Mouse (Mus musculus) CH12.LX (cell line): Measurements from ENCODE around the gene Nkx3-2. TPM values are rescaled to one million over a fixed set of nuclear protein-coding genes. Genes with fewer than 3 reads are reported as not detected.

Source experiments
- DNase-seq: peaks from one replicate; pipeline ENCODE4 v3.0.0-alpha.2; 2013; ENCODE audit errors: extremely low read depth
- H3K27ac ChIP-seq: 2 replicates; pipeline ENCODE4 v1.5.1; 2012; ENCODE audit warnings: low read depth, mild to moderate bottlenecking, control low read depth, moderate library complexity; ENCODE audit not compliant: insufficient read depth
- H3K27me3 ChIP-seq: replicated peaks from 2 replicates; pipeline ENCODE3; 2012; ENCODE audit warnings: inconsistent platforms
- H3K36me3 ChIP-seq, 2 experiments: replicated peaks in 1 of 2; 2 replicates each; pipeline versions ENCODE3 to v1.6.1; 2012; ENCODE audit warnings: inconsistent platforms in 1 of 2, low read length in 1 of 2, mild to moderate bottlenecking in 1 of 2, mixed read lengths in 1 of 2, moderate library complexity in 1 of 2; ENCODE audit not compliant: control insufficient read depth in 1 of 2, insufficient read depth in 1 of 2
- H3K4me1 ChIP-seq, 2 experiments: 2 replicates each; pipeline ENCODE4 v1.6.1; 2012; ENCODE audit warnings: inconsistent platforms in 1 of 2, moderate library complexity in 1 of 2; ENCODE audit not compliant: insufficient read depth in 2 of 2, control insufficient read depth in 1 of 2
- H3K4me2 ChIP-seq: 2 replicates; pipeline ENCODE4 v1.6.1; 2012; ENCODE audit warnings: low read depth, mild to moderate bottlenecking, control low read depth; ENCODE audit not compliant: poor library complexity, insufficient read depth, severe bottlenecking
- H3K4me3 ChIP-seq, 3 experiments: fragments of 150-350 bp in 1 of 3; sonication (generic) in 1 of 3; replicated peaks in 1 of 3; 2 replicates each; pipeline versions ENCODE3 to v1.5.1; 2011 to 2012; ENCODE audit warnings: low read depth in 2 of 3, low read length in 2 of 3, mild to moderate bottlenecking in 2 of 3, moderate library complexity in 2 of 3, control low read depth in 1 of 3, improper control_type of control experiment in 1 of 3, inconsistent platforms in 1 of 3, mixed read lengths in 1 of 3; ENCODE audit not compliant: poor library complexity in 1 of 3
- H3K79me2 ChIP-seq: replicated peaks from 2 replicates; pipeline ENCODE4 v1.6.1; 2012; ENCODE audit warnings: mild to moderate bottlenecking, moderate library complexity; ENCODE audit not compliant: control insufficient read depth, poor library complexity, insufficient read depth, severe bottlenecking; ENCODE audit errors: extremely low read depth
- H3K9ac ChIP-seq: 2 replicates; pipeline ENCODE4 v1.6.1; 2012; ENCODE audit warnings: low read depth, mild to moderate bottlenecking, control low read depth, moderate library complexity; ENCODE audit not compliant: insufficient read depth
- H3K9me3 ChIP-seq: replicated peaks from 2 replicates; pipeline ENCODE3; 2012; ENCODE audit warnings: low read length, inconsistent platforms, mixed read lengths
- CHD2 ChIP-seq: IDR thresholded peaks from 2 replicates; pipeline ENCODE4 v1.6.1; 2011; ENCODE audit warnings: low read length, improper control_type of control experiment
- CTCF ChIP-seq, 2 experiments: IDR thresholded peaks in 1 of 2; conservative IDR thresholded peaks in 1 of 2; 2 replicates each; pipeline ENCODE4 v1.5.1; 2011 to 2012; ENCODE audit warnings: low read depth in 2 of 2, low read length in 2 of 2, improper control_type of control experiment in 1 of 2, inconsistent platforms in 1 of 2, mild to moderate bottlenecking in 1 of 2, moderate library complexity in 1 of 2
- E2F4 ChIP-seq: IDR thresholded peaks from 2 replicates; pipeline ENCODE4 v1.6.1; 2011; ENCODE audit warnings: low read depth, low read length, improper control_type of control experiment; ENCODE audit not compliant: insufficient replicate concordance
- EP300 ChIP-seq: IDR thresholded peaks from 2 replicates; pipeline ENCODE4 v1.6.1; 2011; ENCODE audit warnings: low read length, improper control_type of control experiment
- GABPA ChIP-seq: IDR thresholded peaks from 2 replicates; pipeline ENCODE4 v1.6.1; 2012; ENCODE audit warnings: low read depth, low read length, improper control_type of control experiment, inconsistent platforms; ENCODE audit not compliant: insufficient replicate concordance
- IRF4 ChIP-seq: IDR thresholded peaks from 2 replicates; pipeline ENCODE4 v1.6.1; 2014; ENCODE audit warnings: low read depth, mild to moderate bottlenecking, inconsistent platforms, low read length, improper control_type of control experiment
- KAT2A ChIP-seq: IDR thresholded peaks from 2 replicates; pipeline ENCODE4 v1.6.1; 2012; ENCODE audit warnings: low read length, improper control_type of control experiment, inconsistent platforms; ENCODE audit not compliant: insufficient replicate concordance
- MAFK ChIP-seq: IDR thresholded peaks from 2 replicates; pipeline ENCODE4 v1.6.1; 2011; ENCODE audit warnings: low read length, improper control_type of control experiment; ENCODE audit not compliant: insufficient replicate concordance
- MXI1 ChIP-seq: IDR thresholded peaks from 2 replicates; pipeline ENCODE4 v1.6.1; 2011; ENCODE audit warnings: mild to moderate bottlenecking, low read depth, low read length, improper control_type of control experiment
- MYC ChIP-seq: IDR thresholded peaks from 2 replicates; pipeline ENCODE4 v1.6.1; 2011; ENCODE audit warnings: low read depth, mild to moderate bottlenecking, improper control_type of control experiment, low read length
- SIN3A ChIP-seq: IDR thresholded peaks from 2 replicates; pipeline ENCODE4 v1.6.1; 2012; ENCODE audit warnings: low read length, improper control_type of control experiment, inconsistent platforms
- SMC3 ChIP-seq: IDR thresholded peaks from 2 replicates; pipeline ENCODE4 v1.6.1; 2011; ENCODE audit warnings: low read depth, low read length, improper control_type of control experiment
- TCF12 ChIP-seq: IDR thresholded peaks from 2 replicates; pipeline ENCODE4 v1.6.1; 2014; ENCODE audit warnings: low read depth, mild to moderate bottlenecking, inconsistent platforms, low read length, improper control_type of control experiment
- USF2 ChIP-seq: conservative IDR thresholded peaks from 2 replicates; pipeline ENCODE4 v1.6.1; 2011; ENCODE audit warnings: low read depth, low read length, improper control_type of control experiment
- ZC3H11A ChIP-seq: IDR thresholded peaks from 2 replicates; pipeline ENCODE4 v1.6.1; 2012; ENCODE audit warnings: low read depth, mild to moderate bottlenecking, inconsistent platforms, low read length, improper control_type of control experiment
- dilution Hi-C: fragments of 300-500 bp; cut with MboI; formaldehyde crosslinking; loops from 2 replicates; pipeline ENCODE4 v1.14.3; 2020; ENCODE audit warnings: low sequenced_read_pairs; ENCODE audit not compliant: extremely low pct_unique_long_range_greater_than_20kb, extremely low pct_ligation_motif_present
- in situ Hi-C: fragments of 300-500 bp; cut with MboI; formaldehyde crosslinking; loops from 3 replicates; pipeline ENCODE4 v1.14.3; 2019; ENCODE audit warnings: low sequenced_read_pairs, low pct_ligation_motif_present, low pct_unique_long_range_greater_than_20kb, mixed read lengths
- polyA plus RNA-seq: library from polyadenylated mRNA; unstranded; fragments of >175 nt; gene quantifications from 2 replicates; pipeline ENCODE4 v1.2.1, GENCODE M21; 2012; ENCODE audit warnings: low read depth; ENCODE audit not compliant: insufficient read length
- total RNA-seq, 2 experiments: library from RNA; depleted of rRNA; stranded (reverse); fragments of 300-350 nt in 1 of 2; fragments of >200 nt in 1 of 2; gene quantifications; 2 replicates each; pipeline ENCODE4 v1.2.3; 2012 to 2014

Nkx3-2 gene
- total and polyA plus RNA-seq, 3 experiments = not detected

DNA sequence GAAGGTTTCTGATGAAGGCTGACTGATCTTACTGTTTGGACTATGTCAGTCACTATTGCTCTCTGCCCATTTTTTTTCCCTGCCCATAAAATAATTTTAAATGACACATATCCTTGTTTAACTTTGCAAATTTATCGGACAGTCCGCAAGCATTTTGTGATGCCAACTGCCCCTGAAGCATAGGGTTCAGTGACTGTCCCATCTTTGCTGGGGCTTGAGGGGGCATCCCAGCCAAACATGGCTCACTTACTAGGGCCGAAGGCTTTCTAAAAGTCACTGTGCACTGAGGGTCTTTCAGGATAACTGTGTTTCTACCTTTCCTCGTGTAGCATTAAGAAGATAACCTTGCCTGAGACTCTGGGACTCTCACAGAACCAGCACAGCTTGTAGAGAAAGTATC, 11.6 kb downstream of the Nkx3-2 start:
- in situ Hi-C loops = loop anchor here (25.0 kb wide), 1 partner anchor 615 kb away; no protein-coding TSS in a partner anchor

GRCm38 (mm10) chr5:41744898-41745780, 19.2 kb downstream of the Nkx3-2 start:
- dilution Hi-C loops (no loop called here), in situ Hi-C loops (no loop called here)
- Histone ChIP-seq H3K4me1 (peaks cover 4 to 11% of the 10 kb centered on the region in 2 experiments; a peak in 2 of 4 replicates), H3K79me2 (no peaks in the 10 kb centered on the region), H3K9me3 (peaks cover 1% of the 10 kb centered on the region), H3K27me3 (no peaks in the 10 kb centered on the region), H3K9ac (no peak overlapping the region), H3K4me2 (no peak overlapping the region), H3K4me3 (no peak overlapping the region), H3K36me3 (no peaks in the 10 kb centered on the region), H3K27ac (no peak overlapping the region)
- TF ChIP-seq SIN3A = no peak
- TF ChIP-seq KAT2A = no peak
- no peak for DNase-seq

More for the DNA sequence above, 11.6 kb downstream of the Nkx3-2 start:
- Histone ChIP-seq H3K4me3 (no peak overlapping the region), H3K4me2 (no peak overlapping the region), H3K9me3 (no peaks in the 10 kb centered on the region), H3K79me2 (no peaks in the 10 kb centered on the region), H3K4me1 (peaks cover 4 to 11% of the 10 kb centered on the region in 2 experiments; a peak in 2 of 4 replicates), H3K27ac (no peak overlapping the region), H3K27me3 (no peaks in the 10 kb centered on the region), H3K36me3 (no peaks in the 10 kb centered on the region), H3K9ac (no peak overlapping the region)
- DNase-seq = no peak
- dilution Hi-C loops = no loop called here
- TF ChIP-seq IRF4 (no peak), MAFK (no peak), GABPA (no peak), USF2 (no peak), MYC (no peak), MXI1 (no peak), SMC3 (no peak), TCF12 (no peak), EP300 (no peak), E2F4 (no peak)

- H3K4me1 ChIP-seq = peaks cover 4 to 11% of the 10 kb centered on the region in 2 experiments; a peak in 2 of 4 replicates
- peak in 1 of 2 experiments; percentile 28; a peak in 2 of 4 replicates for TF ChIP-seq CTCF (conservative IDR thresholded peaks at IDR 0.05 in 1 of 2, IDR thresholded peaks at IDR 0.05 in 1 of 2; ENCODE audit: low read depth in 2 of 2, low read length in 2 of 2)
- TF ChIP-seq USF2 = no peak
- TF ChIP-seq CHD2 = no peak
- no peak for TF ChIP-seq ZC3H11A
- H3K9ac ChIP-seq = no peak overlapping the region
- H3K36me3 ChIP-seq = no peaks in the 10 kb centered on the region
- H3K9me3 ChIP-seq = peaks cover 5% of the 10 kb centered on the region
- H3K27me3 ChIP-seq = no peaks in the 10 kb centered on the region
- no peak overlapping the region for H3K4me3 ChIP-seq
- no peaks in the 10 kb centered on the region for H3K79me2 ChIP-seq
- no peak for DNase-seq
- H3K27ac ChIP-seq = no peak overlapping the region
- H3K4me2 ChIP-seq = no peak overlapping the region
- in situ Hi-C loops = no loop called here
- dilution Hi-C loops = no loop called here
Measured at GRCm38 (mm10) chr5:41744234-41744633, 20.1 kb downstream of the Nkx3-2 start.
